Mouse (Mus musculus) C2C12 (cell line): Measurements from ENCODE around the gene Zic5.

ENCODE experiments used
- CEBPB ChIP-seq: IDR thresholded peaks from one replicate; pipeline ENCODE4 v1.6.1; 2011; ENCODE audit warnings: low read depth, mild to moderate bottlenecking, control low read depth, moderate library complexity
- CTCF ChIP-seq: IDR thresholded peaks from one replicate; pipeline ENCODE4 v1.5.1; 2011; ENCODE audit not compliant: control insufficient read depth, insufficient read depth, insufficient read length
- FOSL1 ChIP-seq: IDR thresholded peaks from one replicate; pipeline ENCODE4 v1.8.0; 2011; ENCODE audit warnings: mild to moderate bottlenecking, low read length; ENCODE audit not compliant: poor library complexity, insufficient read depth, severe bottlenecking
- MAX ChIP-seq: IDR thresholded peaks from one replicate; pipeline ENCODE4 v1.6.1; 2011; ENCODE audit warnings: mild to moderate bottlenecking, control low read depth
- MYOD1 ChIP-seq: IDR thresholded peaks from one replicate; pipeline ENCODE4 v1.6.1; 2011; ENCODE audit warnings: low read depth; ENCODE audit not compliant: control insufficient read depth, insufficient read length
- MYOG ChIP-seq: IDR thresholded peaks from one replicate; pipeline ENCODE4 v1.6.1; 2011; ENCODE audit not compliant: control insufficient read depth, insufficient read length; ENCODE audit errors: extremely low read depth
- USF1 ChIP-seq: IDR thresholded peaks from one replicate; pipeline ENCODE4 v1.6.1; 2011; ENCODE audit warnings: low read depth, mild to moderate bottlenecking, control low read depth, moderate library complexity

- TF ChIP-seq FOSL1 (no peak), CTCF (no peak), CEBPB (no peak), MYOD1 (no peak), MAX (no peak), USF1 (no peak), MYOG (no peak)
Observed at GRCm38 (mm10) chr14:122483024-122483385, 17.5 kb upstream of the Zic5 start.
